Mouse (Mus musculus) thymus, adult 2 months (tissue): ENCODE results near the gene Cdk17. TPM values are rescaled to one million over a fixed set of nuclear protein-coding genes. Genes with fewer than 3 reads are reported as not detected.

Source experiments
- DNase-seq: peaks from one replicate; pipeline ENCODE4 v3.0.0; 2021
- H3K27ac ChIP-seq: fragments of 200-500 bp; 2 replicates; pipeline ENCODE4 v1.5.1; 2012; ENCODE audit warnings: low read length, control low read depth; ENCODE audit not compliant: control insufficient read depth, insufficient read depth
- H3K27me3 ChIP-seq: fragments of 200-500 bp; 2 replicates; pipeline ENCODE4 v1.6.1; 2012; ENCODE audit warnings: mild to moderate bottlenecking, low read length, moderate library complexity, mixed read lengths; ENCODE audit not compliant: control insufficient read depth, insufficient read depth
- H3K36me3 ChIP-seq: fragments of 200-500 bp; 2 replicates; pipeline ENCODE4 v1.6.1; 2012; ENCODE audit warnings: mild to moderate bottlenecking, low read length, moderate library complexity; ENCODE audit not compliant: control insufficient read depth, insufficient read depth
- H3K4me1 ChIP-seq: fragments of 200-500 bp; replicated peaks from 2 replicates; pipeline ENCODE4 v1.6.1; 2012; ENCODE audit warnings: low read length; ENCODE audit not compliant: control insufficient read depth, insufficient read depth
- H3K4me3 ChIP-seq: fragments of 200-500 bp; 2 replicates; pipeline ENCODE4 v1.5.1; 2012; ENCODE audit warnings: mild to moderate bottlenecking, low read length, control low read depth, moderate library complexity; ENCODE audit not compliant: control insufficient read depth, insufficient read depth
- CTCF ChIP-seq: fragments of 200-500 bp; IDR thresholded peaks from 2 replicates; pipeline ENCODE4 v1.5.1; 2012; ENCODE audit warnings: mild to moderate bottlenecking, control low read depth, low read length, moderate library complexity, borderline replicate concordance; ENCODE audit not compliant: control insufficient read depth, poor library complexity, insufficient read depth; ENCODE audit errors: extremely low read depth
- POLR2A ChIP-seq: fragments of 200-500 bp; IDR thresholded peaks from 2 replicates; pipeline ENCODE4 v1.6.1; 2012; ENCODE audit warnings: mild to moderate bottlenecking, low read length, control low read depth, moderate library complexity; ENCODE audit not compliant: control insufficient read depth, poor library complexity, insufficient read depth; ENCODE audit errors: extremely low read depth
- WGBS: fragments of 180-500 bp; shearing (Covaris S2); methylation state at CpG from one replicate; pipeline ENCODE4 v1.1.7; 2018; 5-methylcytosine and 5-hydroxymethylcytosine counted together
- polyA plus RNA-seq: library from polyadenylated mRNA; depleted of rRNA; stranded (reverse); fragments of >200 nt; gene quantifications from 2 replicates; pipeline ENCODE4 v1.2.3, GENCODE M21; 2012

The Cdk17 gene
- polyA plus RNA-seq, 1 experiment: 79.5 TPM

DNA sequence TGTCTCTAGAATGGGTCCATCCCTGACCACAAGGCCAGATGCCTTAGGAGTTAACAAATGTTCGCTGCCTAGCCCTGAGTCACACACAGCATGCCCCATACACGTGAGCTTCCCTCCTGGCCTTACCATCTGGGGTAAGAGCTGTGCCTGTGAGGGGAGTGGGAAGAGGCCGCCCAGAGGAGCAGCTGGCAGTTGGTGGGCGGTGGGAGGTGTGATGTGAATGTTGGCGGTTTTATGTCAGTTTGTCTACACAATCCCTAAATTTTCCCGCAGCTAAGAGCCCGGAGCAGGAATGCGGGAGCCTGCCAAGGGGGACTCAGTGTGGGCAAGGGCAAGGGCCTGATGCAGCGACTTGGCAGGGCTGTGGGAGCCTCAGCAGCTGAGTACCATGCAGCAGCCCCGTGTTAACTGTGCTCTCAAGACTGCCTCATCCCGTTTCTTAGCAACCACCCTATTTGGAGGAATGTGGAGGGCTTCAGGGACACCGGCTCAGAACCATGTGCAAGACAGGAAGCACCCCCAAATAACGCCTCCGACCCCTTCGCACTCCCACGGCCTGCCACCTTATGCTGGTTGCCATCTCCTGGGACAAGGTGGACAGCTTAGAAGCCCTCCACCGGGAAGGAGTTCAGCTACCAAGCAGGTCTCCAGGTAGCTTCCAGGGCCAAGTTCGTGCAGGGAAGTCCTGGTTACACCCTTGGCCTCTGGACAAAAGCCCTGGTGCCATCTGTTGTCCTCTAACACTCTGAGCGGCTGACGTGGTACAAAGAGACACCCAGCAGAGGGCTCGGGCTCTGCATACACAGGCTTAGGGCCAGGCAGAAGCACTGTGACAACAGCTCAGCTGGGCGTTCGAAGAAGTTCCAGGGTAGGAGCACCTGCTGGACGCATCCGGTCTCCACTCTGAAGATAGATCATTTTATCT lies 114.8 kb downstream of the Cdk17 start:
- Histone ChIP-seq H3K4me1 (peaks cover 46% of the 10 kb centered on the region), H3K4me3 (no peak overlapping the region), H3K27ac (peak overlapping the region; percentile 64; the same call in 1 of the 2 replicates), H3K27me3 (no peaks in the 10 kb centered on the region), H3K36me3 (peaks cover 3% of the 10 kb centered on the region; the same call in 1 of the 2 replicates)
- 89% methylated on average over 25 of the region's 25 CpGs for WGBS
- DNase-seq: no peak
- no peak for TF ChIP-seq CTCF
- no peak for TF ChIP-seq POLR2A

DNA sequence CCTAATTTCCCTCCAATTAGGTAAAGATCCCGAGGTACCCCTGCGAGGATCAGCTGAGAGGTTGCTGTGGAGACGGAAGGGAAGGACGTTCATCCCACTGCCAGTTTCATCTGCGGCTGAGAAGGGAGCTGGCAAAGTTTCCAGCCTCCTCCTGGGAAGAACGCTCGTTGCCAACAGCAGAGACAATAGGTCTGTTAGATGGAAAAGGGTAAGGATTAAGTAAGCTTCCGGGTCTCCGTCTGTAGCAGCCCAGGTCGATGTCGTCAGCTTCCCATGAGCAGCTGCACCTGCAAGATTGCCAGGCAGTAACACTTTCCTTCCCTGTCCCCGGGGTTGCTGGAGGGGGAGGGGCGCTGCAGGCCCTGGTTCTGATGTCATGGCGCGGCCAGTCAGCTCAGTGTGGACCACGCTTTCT lies 115.7 kb downstream of the Cdk17 start:
- peaks cover 46% of the 10 kb centered on the region for H3K4me1 ChIP-seq
- H3K4me3 ChIP-seq: no peak overlapping the region
- TF ChIP-seq CTCF: no peak
- TF ChIP-seq POLR2A: no peak

DNA sequence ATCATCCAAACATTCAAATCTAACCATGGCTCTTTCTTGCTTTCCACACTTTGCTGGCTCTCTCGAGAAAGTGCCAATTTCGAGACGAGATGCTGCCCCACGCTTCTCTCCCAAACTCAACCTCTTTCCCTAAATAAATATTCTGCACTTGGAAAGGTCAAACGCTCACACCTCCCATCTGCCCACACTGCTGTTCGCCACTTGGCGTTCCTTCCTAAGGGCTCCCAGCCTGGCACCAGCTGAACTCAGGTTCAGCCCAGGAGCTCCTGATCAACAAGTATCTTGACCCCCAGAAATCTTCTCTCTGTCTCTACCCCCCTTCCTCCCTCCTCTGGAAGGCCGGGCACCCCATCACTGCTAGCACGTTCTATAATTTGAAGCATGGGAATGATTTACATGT lies 116.2 kb downstream of the Cdk17 start:
- Histone ChIP-seq H3K4me3 (no peak overlapping the region), H3K36me3 (peaks cover 3% of the 10 kb centered on the region; the same call in 1 of the 2 replicates), H3K27ac (no peak overlapping the region), H3K4me1 (peaks cover 45% of the 10 kb centered on the region), H3K27me3 (no peaks in the 10 kb centered on the region)
- 95% methylated on average over 9 of the region's 9 CpGs for WGBS
- TF ChIP-seq POLR2A (no peak), CTCF (no peak)
- no peak for DNase-seq

More for the DNA sequence above, 115.7 kb downstream of the Cdk17 start:
- no peak overlapping the region for H3K27ac ChIP-seq
- 81% methylated on average over 16 of the region's 16 CpGs for WGBS
- H3K36me3 ChIP-seq: peaks cover 3% of the 10 kb centered on the region; the same call in 1 of the 2 replicates
- no peaks in the 10 kb centered on the region for H3K27me3 ChIP-seq
- no peak for DNase-seq

DNA sequence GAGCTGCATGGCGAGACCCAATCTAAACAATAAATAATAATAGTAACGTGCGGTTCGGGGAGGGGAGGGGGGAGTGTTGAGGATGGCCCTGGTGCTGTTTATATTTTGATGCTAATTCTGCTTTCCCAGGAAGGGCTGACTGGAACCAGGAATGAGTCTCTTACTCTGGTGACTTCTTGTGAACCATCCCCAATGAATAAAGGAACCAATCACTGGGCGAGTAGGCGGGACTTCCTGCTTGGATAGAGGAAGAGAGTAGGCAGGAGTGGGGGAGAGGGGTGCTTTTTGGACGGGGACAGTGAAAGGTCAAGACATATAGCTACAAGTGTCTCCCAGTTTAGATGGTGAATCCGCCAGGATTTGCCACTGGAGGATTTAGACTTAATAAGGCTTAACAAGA lies 117.7 kb downstream of the Cdk17 start:
- WGBS: 95% methylated on average over 8 of the region's 8 CpGs
- Histone ChIP-seq H3K27me3 (no peaks in the 10 kb centered on the region), H3K27ac (no peak overlapping the region), H3K36me3 (peaks cover 13% of the 10 kb centered on the region; the same call in 1 of the 2 replicates), H3K4me3 (no peak overlapping the region), H3K4me1 (peaks cover 30% of the 10 kb centered on the region)
- TF ChIP-seq POLR2A: no peak
- no peak for TF ChIP-seq CTCF
- no peak for DNase-seq

DNA sequence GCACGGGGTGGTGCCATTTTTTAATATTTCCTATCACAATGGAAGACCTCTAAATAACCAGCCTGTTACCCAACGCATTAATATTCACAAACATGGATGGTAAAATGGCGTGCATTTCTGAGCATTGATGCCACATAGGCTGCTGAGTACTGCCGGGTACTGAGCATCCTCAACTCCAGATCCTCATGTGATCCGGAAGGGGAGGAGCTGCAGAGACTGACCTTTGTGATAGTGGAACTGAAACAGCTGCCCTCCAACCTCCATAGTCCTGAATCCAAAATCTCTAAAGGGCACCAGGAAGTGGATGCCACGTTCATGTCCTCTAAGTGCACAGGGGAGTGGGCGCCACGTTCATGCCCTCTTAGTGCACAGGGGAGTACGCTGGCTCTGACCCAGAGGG lies 118.4 kb downstream of the Cdk17 start:
- Histone ChIP-seq H3K4me3 (no peak overlapping the region), H3K27me3 (no peaks in the 10 kb centered on the region), H3K27ac (no peak overlapping the region), H3K4me1 (peaks cover 29% of the 10 kb centered on the region), H3K36me3 (peaks cover 18% of the 10 kb centered on the region; the same call in 1 of the 2 replicates)
- no peak for DNase-seq
- 92% methylated on average over 9 of the region's 9 CpGs for whole genome bisulfite sequencing
- TF ChIP-seq POLR2A (no peak), CTCF (no peak)

DNA sequence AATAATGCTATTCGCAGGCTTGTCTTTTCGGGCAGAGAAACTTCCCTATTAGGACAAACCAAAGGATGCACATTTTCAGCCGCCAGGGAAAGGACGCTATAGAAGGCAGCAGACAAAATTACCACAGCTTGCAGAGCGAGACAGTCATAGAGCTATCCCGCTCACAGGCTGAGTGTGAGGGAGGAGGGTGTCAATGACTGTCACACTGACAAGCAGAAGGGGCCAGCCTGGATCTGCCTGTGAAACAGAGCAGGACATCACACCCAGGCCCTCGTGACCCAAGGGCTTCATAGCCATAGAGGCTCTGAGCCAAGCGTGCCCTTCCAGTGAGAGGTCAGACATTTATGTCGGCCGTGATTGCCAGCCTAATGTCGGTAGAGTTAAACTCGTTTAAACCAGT lies 119.9 kb downstream of the Cdk17 start:
- no peak for DNase-seq
- no peak overlapping the region for H3K4me3 ChIP-seq
- WGBS: 95% methylated on average over 12 of the region's 12 CpGs
- TF ChIP-seq POLR2A (no peak), CTCF (no peak)
- H3K36me3 ChIP-seq: peaks cover 23% of the 10 kb centered on the region; the same call in 1 of the 2 replicates
- H3K27me3 ChIP-seq: no peaks in the 10 kb centered on the region
- peaks cover 15% of the 10 kb centered on the region for H3K4me1 ChIP-seq
- no peak overlapping the region for H3K27ac ChIP-seq

DNA sequence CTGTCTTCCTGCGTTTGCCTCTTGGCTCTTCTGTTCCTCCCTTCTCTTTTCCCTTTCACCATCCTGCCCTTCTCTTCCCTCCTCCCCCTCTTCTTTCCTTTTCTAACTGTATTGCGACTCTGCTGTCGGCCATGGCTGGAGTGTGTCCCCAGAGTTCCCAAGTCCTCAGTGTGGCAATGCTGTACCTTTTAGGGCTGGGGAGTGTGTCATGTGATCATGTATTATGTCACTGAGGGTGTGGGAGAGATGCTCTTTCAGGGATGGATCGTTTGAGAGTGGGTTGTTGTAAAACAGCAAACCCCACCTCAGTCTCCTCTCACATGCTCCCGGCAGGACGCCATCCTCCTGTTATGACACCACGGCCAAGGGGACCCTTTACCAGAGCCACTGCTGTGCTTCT lies 120.4 kb downstream of the Cdk17 start:
- Histone ChIP-seq H3K27ac (no peak overlapping the region), H3K36me3 (peaks cover 20% of the 10 kb centered on the region; the same call in 1 of the 2 replicates), H3K4me1 (peaks cover 11% of the 10 kb centered on the region), H3K27me3 (no peaks in the 10 kb centered on the region), H3K4me3 (no peak overlapping the region)
- no peak for DNase-seq
- TF ChIP-seq POLR2A (no peak), CTCF (no peak)
- 92% methylated on average over 7 of the region's 7 CpGs for WGBS
